Mouse (Mus musculus) neural tube, embryonic 15.5 days (tissue): ENCODE data around the gene Wnt10a. TPM values are rescaled to one million over a fixed set of nuclear protein-coding genes. Genes with fewer than 3 reads are reported as not detected.

ENCODE experiments used
- ATAC-seq: fragments of 200-750 bp; cut with Nextera tagmentation; 2 replicates; pipeline ENCODE4 v1.8.0; 2017; ENCODE audit warnings: mild to moderate bottlenecking, moderate TSS enrichment, moderate library complexity; ENCODE audit not compliant: low FRiP score
- H3K27ac ChIP-seq: fragments of 300-500 bp; sonication (generic); replicated peaks from 2 replicates; pipeline ENCODE4 v1.5.1; 2015; ENCODE audit warnings: mild to moderate bottlenecking, inconsistent platforms
- H3K27me3 ChIP-seq: fragments of 300-500 bp; sonication (generic); replicated peaks from 2 replicates; pipeline ENCODE4 v1.6.1; 2015; ENCODE audit warnings: inconsistent platforms
- H3K36me3 ChIP-seq: fragments of 300-500 bp; sonication (generic); 2 replicates; pipeline ENCODE4 v1.6.1; 2015; ENCODE audit warnings: inconsistent platforms
- H3K4me1 ChIP-seq: fragments of 300-500 bp; sonication (generic); 2 replicates; pipeline ENCODE4 v1.6.1; 2015; ENCODE audit warnings: inconsistent platforms
- H3K4me2 ChIP-seq: fragments of 300-500 bp; sonication (generic); 2 replicates; pipeline ENCODE4 v1.6.1; 2015; ENCODE audit warnings: inconsistent platforms, mild to moderate bottlenecking, moderate library complexity
- H3K4me3 ChIP-seq: fragments of 300-500 bp; sonication (generic); replicated peaks from 2 replicates; pipeline ENCODE4 v1.5.1; 2015; ENCODE audit warnings: mild to moderate bottlenecking, inconsistent platforms
- H3K9ac ChIP-seq: fragments of 300-500 bp; sonication (generic); replicated peaks from 2 replicates; pipeline ENCODE4 v1.6.1; 2015; ENCODE audit warnings: mild to moderate bottlenecking, inconsistent platforms
- H3K9me3 ChIP-seq: fragments of 300-500 bp; sonication (generic); replicated peaks from 2 replicates; pipeline ENCODE4 v1.6.1; 2016; ENCODE audit warnings: inconsistent platforms
- whole genome bisulfite sequencing: fragments of 180-500 bp; shearing (Covaris S2); methylation state at CpG from one replicate; pipeline ENCODE4 v1.1.7; 2015; ENCODE audit warnings: mixed read lengths; 5-methylcytosine and 5-hydroxymethylcytosine counted together
- polyA plus RNA-seq: library from polyadenylated mRNA; unstranded; fragments of >200 nt; fragmentation: Nextera tagmentation; extraction: Ambion mirVana; gene quantifications from 2 replicates; pipeline ENCODE4 v1.2.1, GENCODE M21; 2015

Gene Wnt10a
- polyA plus RNA-seq, 1 experiment from 2014 or later, result 0.09 TPM

- Histone ChIP-seq H3K27me3 (peaks cover 80% of the 10 kb centered on the region), H3K27ac (no peak overlapping the region), H3K4me3 (peak overlapping the region; percentile 45), H3K9ac (no peak overlapping the region; the same call in 1 of the 2 replicates), H3K36me3 (no peaks in the 10 kb centered on the region), H3K9me3 (no peaks in the 10 kb centered on the region), H3K4me1 (peaks cover 31% of the 10 kb centered on the region), H3K4me2 (peak overlapping the region; percentile 95)
- ATAC-seq, result no peak
- 1% methylated on average over 35 of the region's 35 CpGs for WGBS
Measured at GRCm38 (mm10) chr1:74770727-74771466, 20.4 kb upstream of the Wnt10a start.

- H3K27me3 ChIP-seq, result peaks cover 85% of the 10 kb centered on the region
- H3K36me3 ChIP-seq, result no peaks in the 10 kb centered on the region
- ATAC-seq, result 0 out of 2 replicates have a peak, but pooled peaks have one; percentile 40
Measured at GRCm38 (mm10) chr1:74771467-74771844, 19.9 kb upstream of the Wnt10a start.

GRCm38 (mm10) chr1:74771845-74771930 lies 19.6 kb upstream of the Wnt10a start, which contains the start of gene Wnt6:
Gene Wnt6, plus strand, starts transcription at chr1:74771892.
- peaks cover 31% of the 10 kb centered on the region for H3K4me1 ChIP-seq
- WGBS, result 0% methylated on average over 1 of the region's 8 CpGs
- ATAC-seq, result no peak

More at GRCm38 (mm10) chr1:74771467-74771844, 19.9 kb upstream of the Wnt10a start:
- WGBS, result 3% methylated on average over 19 of the region's 26 CpGs
- Histone ChIP-seq H3K9me3 (no peaks in the 10 kb centered on the region), H3K27ac (no peak overlapping the region), H3K9ac (peak overlapping the region; percentile 32; the same call in 1 of the 2 replicates), H3K4me3 (peak overlapping the region; percentile 45), H3K4me2 (peak overlapping the region; percentile 95), H3K4me1 (peaks cover 31% of the 10 kb centered on the region)

GRCm38 (mm10) chr1:74771931-74772620 lies 19.2 kb upstream of the Wnt10a start:
- no peaks in the 10 kb centered on the region for H3K36me3 ChIP-seq
- under 1% methylated on average over 32 of the region's 51 CpGs for WGBS
- H3K4me1 ChIP-seq, result peaks cover 31% of the 10 kb centered on the region
- H3K27ac ChIP-seq, result no peak overlapping the region
- peak overlapping the region; percentile 45 for H3K4me3 ChIP-seq
- peak overlapping the region; percentile 32 for H3K9ac ChIP-seq
- peaks cover 91% of the 10 kb centered on the region for H3K27me3 ChIP-seq
- H3K4me2 ChIP-seq, result peak overlapping the region; percentile 95
- H3K9me3 ChIP-seq, result no peaks in the 10 kb centered on the region
- ATAC-seq, result no peak

More at GRCm38 (mm10) chr1:74771845-74771930, 19.6 kb upstream of the Wnt10a start, which contains the start of gene Wnt6:
- H3K9ac ChIP-seq, result peak within 1 kb of the TSS; percentile 32
- peak within 1 kb of the TSS; percentile 95 for H3K4me2 ChIP-seq
- H3K36me3 ChIP-seq, result no peaks in the 10 kb centered on the region
- no peaks in the 10 kb centered on the region for H3K9me3 ChIP-seq
- H3K4me3 ChIP-seq, result peak within 1 kb of the TSS; percentile 45
- no peak within 1 kb of the TSS for H3K27ac ChIP-seq
- H3K27me3 ChIP-seq, result peaks cover 87% of the 10 kb centered on the region

- Histone ChIP-seq H3K27me3 (peaks cover 90% of the 10 kb centered on the region), H3K4me2 (peak overlapping the region; percentile 95), H3K9ac (no peak overlapping the region), H3K4me1 (peaks cover 31% of the 10 kb centered on the region), H3K27ac (no peak overlapping the region), H3K36me3 (no peaks in the 10 kb centered on the region), H3K4me3 (peak overlapping the region; percentile 45), H3K9me3 (no peaks in the 10 kb centered on the region)
- peak; percentile 72 for ATAC-seq
- under 1% methylated on average over 15 of the region's 15 CpGs for WGBS
Measured at GRCm38 (mm10) chr1:74773136-74773535, 18.2 kb upstream of the Wnt10a start.

GRCm38 (mm10) chr1:74774062-74774461 lies 17.3 kb upstream of the Wnt10a start:
- Histone ChIP-seq H3K4me2 (no peak overlapping the region), H3K27me3 (peaks cover 87% of the 10 kb centered on the region), H3K4me3 (no peak overlapping the region), H3K27ac (no peak overlapping the region), H3K4me1 (peaks cover 31% of the 10 kb centered on the region), H3K9ac (no peak overlapping the region), H3K36me3 (no peaks in the 10 kb centered on the region), H3K9me3 (no peaks in the 10 kb centered on the region)
- 16% methylated on average over 7 of the region's 7 CpGs for WGBS
- no peak for ATAC-seq

GRCm38 (mm10) chr1:74775816-74776215 lies 15.5 kb upstream of the Wnt10a start:
- Histone ChIP-seq H3K4me1 (peaks cover 28% of the 10 kb centered on the region), H3K9me3 (no peaks in the 10 kb centered on the region), H3K4me3 (no peak overlapping the region), H3K27ac (no peak overlapping the region), H3K27me3 (peaks cover 78% of the 10 kb centered on the region), H3K36me3 (no peaks in the 10 kb centered on the region), H3K9ac (no peak overlapping the region), H3K4me2 (no peak overlapping the region)
- WGBS, result 12% methylated on average over 5 of the region's 5 CpGs
- no peak for ATAC-seq

- H3K4me3 ChIP-seq, result no peak overlapping the region
- H3K36me3 ChIP-seq, result no peaks in the 10 kb centered on the region
- no peak for ATAC-seq
- H3K27ac ChIP-seq, result no peak overlapping the region
- peaks cover 17% of the 10 kb centered on the region for H3K4me1 ChIP-seq
- no peak overlapping the region for H3K4me2 ChIP-seq
- H3K9ac ChIP-seq, result no peak overlapping the region
- H3K27me3 ChIP-seq, result peaks cover 80% of the 10 kb centered on the region
- whole genome bisulfite sequencing, result 34% methylated on average over 3 of the region's 3 CpGs
- no peaks in the 10 kb centered on the region for H3K9me3 ChIP-seq
Measured at GRCm38 (mm10) chr1:74778934-74779486, 12.3 kb upstream of the Wnt10a start.

- WGBS, result 29% methylated on average over 14 of the region's 14 CpGs
- Histone ChIP-seq H3K27me3 (peaks cover 78% of the 10 kb centered on the region), H3K4me3 (no peak overlapping the region), H3K9me3 (no peaks in the 10 kb centered on the region), H3K27ac (no peak overlapping the region), H3K9ac (no peak overlapping the region), H3K4me1 (peaks cover 23% of the 10 kb centered on the region), H3K4me2 (peak overlapping the region; percentile 15; the same call in 1 of the 2 replicates), H3K36me3 (no peaks in the 10 kb centered on the region)
- ATAC-seq, result no peak
Measured at GRCm38 (mm10) chr1:74782045-74782444, 9.3 kb upstream of the Wnt10a start.

- WGBS, result 0% methylated on average over 13 of the region's 13 CpGs
Measured at GRCm38 (mm10) chr1:74783554-74783953, 7.8 kb upstream of the Wnt10a start.

GRCm38 (mm10) chr1:74784041-74784759 lies 7.1 kb upstream of the Wnt10a start:
- Histone ChIP-seq H3K27me3 (peaks cover 88% of the 10 kb centered on the region), H3K9ac (peak overlapping the region; percentile 5; the same call in 1 of the 2 replicates), H3K4me3 (peak overlapping the region; percentile 43), H3K36me3 (no peaks in the 10 kb centered on the region), H3K27ac (no peak overlapping the region), H3K4me1 (peaks cover 23% of the 10 kb centered on the region), H3K4me2 (peak overlapping the region; percentile 71), H3K9me3 (no peaks in the 10 kb centered on the region)
- under 1% methylated on average over 67 of the region's 67 CpGs for WGBS
- ATAC-seq, result 0 out of 2 replicates have a peak, but pooled peaks have one; percentile 45

More at GRCm38 (mm10) chr1:74783554-74783953, 7.8 kb upstream of the Wnt10a start:
- Histone ChIP-seq H3K9ac (peak overlapping the region; percentile 5; the same call in 1 of the 2 replicates), H3K27me3 (peaks cover 83% of the 10 kb centered on the region), H3K27ac (no peak overlapping the region), H3K36me3 (no peaks in the 10 kb centered on the region), H3K4me3 (peak overlapping the region; percentile 43), H3K4me1 (peaks cover 23% of the 10 kb centered on the region), H3K9me3 (no peaks in the 10 kb centered on the region), H3K4me2 (peak overlapping the region; percentile 71)
- ATAC-seq, result 0 out of 2 replicates have a peak, but pooled peaks have one; percentile 20
